Mouse (Mus musculus) left cerebral cortex, adult 18-20 months (tissue): ENCODE measurements around the gene Stau1. TPM values are rescaled to one million over a fixed set of nuclear protein-coding genes. Genes with fewer than 3 reads are reported as not detected.

Source experiments
- DNase-seq, 2 experiments: peaks; one replicate each; pipeline ENCODE4 v3.0.0; 2021 to 2022; ENCODE audit warnings: low spot score in 2 of 2, mixed read lengths in 1 of 2
- total RNA-seq, 2 experiments: library from RNA; stranded (reverse); gene quantifications; 2 replicates each; pipeline ENCODE4 v1.2.3; 2021

The Stau1 gene
- total RNA-seq, 2 experiments from 2014 or later = 71.0 to 73.2 TPM

GRCm38 (mm10) chr2:166995021-166995795 is 891 bp downstream of the Stau1 start:
- peak in 1 of 2 experiments; percentile 25 for DNase-seq

DNA sequence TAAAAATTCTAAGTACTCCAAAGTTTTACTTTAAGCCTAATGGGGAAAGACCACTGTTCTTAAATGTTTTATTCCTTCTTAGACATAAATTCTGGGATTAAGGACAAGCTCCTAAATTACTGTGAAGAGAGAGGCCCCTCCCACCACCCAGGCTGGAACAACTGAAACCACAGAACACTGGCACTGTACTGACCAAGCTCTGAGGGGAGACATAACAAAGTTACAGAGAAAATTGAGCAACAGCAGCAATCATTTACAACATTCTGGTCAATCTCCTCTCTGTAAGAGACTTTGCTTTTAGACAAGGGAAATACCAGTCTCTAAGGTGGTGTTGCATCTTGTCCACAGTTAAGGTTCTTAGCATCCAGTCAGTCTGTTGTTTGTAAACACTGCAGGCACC is 4.2 kb downstream of the Stau1 start:
- no peak for DNase-seq

DNA sequence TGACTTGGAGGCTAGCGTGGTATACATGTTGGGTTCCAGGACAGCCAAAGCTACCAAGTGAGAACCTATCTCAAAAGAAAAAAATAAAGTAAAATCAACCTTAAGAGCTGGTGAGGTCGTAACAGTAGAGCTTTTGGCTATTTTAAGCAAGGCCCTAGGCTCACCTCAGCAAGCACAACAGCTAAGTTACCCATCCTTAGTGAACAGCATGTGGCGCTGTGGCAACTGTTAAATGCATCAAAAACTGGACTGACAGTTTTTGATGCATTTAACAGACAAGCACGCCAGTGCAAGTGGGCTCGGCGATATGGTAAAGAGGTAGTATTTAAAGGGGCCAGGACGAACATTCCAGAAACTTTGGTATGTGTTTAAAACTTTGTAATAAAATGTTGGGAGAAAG is 5.2 kb downstream of the Stau1 start:
- no peak for DNase-seq

DNA sequence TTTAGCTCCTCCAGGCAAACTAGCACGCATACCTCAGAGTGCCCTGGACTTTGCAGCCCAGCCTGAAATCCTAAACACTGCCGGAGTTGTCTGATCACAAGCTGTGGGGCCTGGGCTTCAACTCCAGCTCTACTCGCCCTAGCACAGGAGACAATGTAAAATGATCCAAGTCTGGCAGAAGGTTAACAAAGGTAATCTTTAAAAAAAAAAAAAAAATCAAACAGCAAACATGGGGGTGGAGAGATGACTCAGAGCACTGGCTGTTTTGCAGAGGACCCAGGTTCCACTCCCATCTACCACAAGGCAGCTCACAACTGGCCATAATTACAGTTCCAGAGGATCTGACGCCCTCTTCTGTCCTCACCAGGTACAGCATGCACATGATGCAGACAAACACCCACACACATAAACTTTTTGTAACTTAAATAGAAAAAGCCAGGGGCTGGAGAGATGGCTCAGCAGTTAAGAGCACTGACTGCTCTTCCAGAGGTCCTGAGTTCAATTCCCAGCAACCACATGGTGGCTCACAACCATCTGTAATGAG is 12.7 kb downstream of the Stau1 start:
- no peak for DNase-seq

GRCm38 (mm10) chr2:166980161-166980560 is 15.9 kb downstream of the Stau1 start:
- no peak for DNase-seq

DNA sequence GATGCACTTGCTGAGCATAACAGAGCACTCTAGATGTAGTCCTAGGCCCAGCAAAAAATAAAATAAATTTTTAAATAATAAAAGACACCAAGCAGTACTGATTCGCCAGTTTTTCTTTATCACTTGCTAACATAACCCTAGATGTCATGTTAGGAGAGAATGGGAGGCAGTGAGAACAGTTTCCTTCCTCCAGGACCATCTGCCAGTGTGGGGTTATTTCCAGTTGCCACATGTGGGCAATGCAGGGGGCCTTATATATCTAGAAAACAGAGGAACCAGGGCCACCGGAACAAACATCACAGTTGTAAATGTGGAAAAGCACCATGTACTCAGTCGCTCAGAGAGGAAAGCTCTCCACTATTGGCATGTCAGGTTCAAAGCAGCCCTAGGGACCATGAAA is 18.6 kb downstream of the Stau1 start:
- DNase-seq = no peak

DNA sequence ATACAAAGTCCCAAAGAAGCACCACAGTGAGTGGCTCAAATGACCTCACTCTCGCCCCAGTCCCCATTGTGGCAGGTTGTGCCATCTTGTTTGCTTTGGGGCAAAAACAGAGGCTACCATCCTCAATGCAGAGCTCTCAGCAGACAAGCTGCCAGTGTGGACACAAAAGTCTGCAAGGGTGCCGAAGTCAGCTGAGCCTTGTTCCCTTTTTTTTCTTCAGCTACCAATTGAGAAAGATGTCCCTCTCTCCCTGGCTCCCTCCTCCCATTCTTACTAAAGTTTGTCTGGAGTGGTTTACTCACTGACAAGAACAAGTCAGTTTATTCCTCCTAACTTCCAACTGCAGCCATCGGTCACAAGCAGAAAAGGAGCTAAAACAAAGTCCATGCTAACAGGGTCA is 19.7 kb downstream of the Stau1 start:
- DNase-seq = no peak

DNA sequence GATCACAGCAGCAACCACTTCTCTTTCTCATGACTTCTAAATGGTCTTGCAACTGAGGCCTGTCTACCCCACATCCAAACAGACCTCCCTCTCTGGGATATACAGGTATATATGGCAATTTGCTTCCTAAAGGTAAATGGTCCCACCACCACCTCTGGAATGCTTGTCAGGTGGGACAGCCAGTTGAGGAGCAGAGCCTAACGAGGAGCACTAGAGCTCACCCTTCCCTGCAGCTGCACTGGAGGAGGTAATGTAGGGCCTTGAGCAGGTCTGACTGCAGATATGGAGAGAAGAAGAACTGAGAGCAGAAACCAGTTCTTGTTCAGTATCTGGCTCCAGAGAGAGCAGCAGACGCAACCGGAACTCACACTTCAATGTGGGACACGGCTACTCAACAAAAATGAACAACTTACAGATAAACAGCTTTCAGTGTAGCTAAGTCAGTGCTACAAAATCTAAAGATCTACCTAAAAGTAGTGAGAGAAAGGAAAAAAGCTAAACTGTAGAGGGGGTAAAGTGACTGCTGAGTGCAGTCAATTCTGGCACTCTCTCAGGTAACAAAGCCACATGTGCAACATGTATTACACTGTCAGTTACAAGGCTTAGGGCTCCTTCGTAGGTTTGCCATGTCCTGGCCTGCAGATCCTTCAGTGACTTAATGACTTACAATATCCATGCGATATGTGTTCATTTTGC is 21.8 kb downstream of the Stau1 start:
- no peak for DNase-seq

DNA sequence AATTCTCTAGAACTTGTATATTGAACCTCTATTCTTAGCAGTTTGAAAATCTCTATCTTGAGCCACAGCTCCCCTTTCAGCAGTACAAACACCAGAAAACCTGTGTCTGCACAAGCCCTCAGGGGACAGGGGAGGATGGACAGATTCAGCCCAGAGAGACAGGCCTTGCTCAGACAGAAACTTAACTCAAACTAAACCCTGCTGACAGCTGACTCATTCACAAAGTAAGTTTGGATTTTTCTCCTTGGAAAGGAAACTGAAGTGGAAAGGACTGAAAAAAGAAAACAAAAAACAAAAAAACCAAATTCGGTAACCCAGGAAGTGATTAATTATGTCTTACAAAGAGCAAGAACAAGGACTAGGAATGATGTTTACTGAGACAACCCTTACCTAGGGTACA is 22.9 kb downstream of the Stau1 start:
- no peak for DNase-seq

DNA sequence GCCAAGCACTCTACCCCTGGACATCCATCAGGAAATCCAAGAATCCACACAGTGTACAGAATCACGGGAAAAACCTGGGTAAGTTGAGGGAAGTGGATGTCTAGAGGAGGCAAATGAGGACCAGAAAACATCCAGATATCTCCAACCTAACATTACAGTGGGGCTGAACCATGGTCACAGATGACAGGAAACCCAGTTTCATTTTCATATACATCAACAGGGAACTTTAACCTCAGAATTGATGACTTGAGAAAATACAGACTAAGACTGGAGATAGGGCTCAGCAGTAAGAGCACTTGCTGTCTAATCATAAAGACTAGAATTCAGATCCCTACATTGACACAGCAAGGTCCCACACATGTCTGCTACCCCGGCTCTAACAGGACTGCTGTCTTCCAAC is 31.3 kb downstream of the Stau1 start:
- DNase-seq = no peak

GRCm38 (mm10) chr2:166963257-166963656 is 32.8 kb downstream of the Stau1 start:
- DNase-seq = no peak

GRCm38 (mm10) chr2:166960648-166961330 is 35.3 kb downstream of the Stau1 start:
- no peak for DNase-seq

GRCm38 (mm10) chr2:166956805-166957204 is 39.3 kb downstream of the Stau1 start:
- DNase-seq = peak; percentile 66 to 75

DNA sequence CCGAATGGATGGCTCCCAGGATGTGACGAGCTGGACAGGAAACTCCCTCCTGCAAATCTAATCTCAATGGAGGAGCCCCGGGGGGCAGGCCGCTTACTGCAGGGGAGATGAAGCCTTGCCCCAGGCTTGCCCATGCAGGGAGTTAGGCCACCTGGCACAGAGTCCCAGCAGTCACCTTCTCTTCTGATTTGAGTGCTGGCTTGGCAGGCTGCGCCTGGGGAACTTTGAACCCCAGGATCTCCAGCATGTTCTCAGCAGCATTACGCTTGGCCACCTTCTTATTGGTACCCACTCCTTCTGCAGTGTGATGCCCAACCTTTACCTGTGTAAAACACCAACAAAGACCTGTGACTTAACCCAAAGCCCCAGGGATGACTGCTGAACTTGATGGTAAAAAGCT is 43.9 kb downstream of the Stau1 start:
- DNase-seq = no peak

- peak; percentile 55 to 60 for DNase-seq
Measured at GRCm38 (mm10) chr2:166950853-166951648, 45.0 kb downstream of the Stau1 start.

- peak in 1 of 2 experiments; percentile 27 for DNase-seq
Measured at GRCm38 (mm10) chr2:166948936-166949335, 47.2 kb downstream of the Stau1 start.

DNA sequence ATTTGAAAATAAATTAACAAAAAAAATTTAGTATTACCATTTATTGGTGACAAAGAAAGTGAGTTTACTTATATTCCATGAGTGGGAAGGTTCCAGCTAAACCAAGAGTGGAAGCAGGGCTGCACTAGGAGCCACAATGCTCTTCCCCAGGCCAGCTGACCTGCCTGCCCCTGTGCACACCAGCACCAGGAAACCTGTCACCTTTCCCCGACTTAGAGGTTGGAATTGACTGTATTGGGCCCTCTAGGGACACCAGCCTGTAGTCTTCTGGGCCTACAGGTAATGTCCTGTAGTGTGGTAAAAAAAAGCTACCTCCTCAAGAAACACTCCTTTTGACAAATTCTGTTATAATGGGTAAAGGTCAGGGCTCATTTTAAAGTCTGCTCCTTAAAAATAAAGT is 47.9 kb downstream of the Stau1 start:
- no peak for DNase-seq

DNA sequence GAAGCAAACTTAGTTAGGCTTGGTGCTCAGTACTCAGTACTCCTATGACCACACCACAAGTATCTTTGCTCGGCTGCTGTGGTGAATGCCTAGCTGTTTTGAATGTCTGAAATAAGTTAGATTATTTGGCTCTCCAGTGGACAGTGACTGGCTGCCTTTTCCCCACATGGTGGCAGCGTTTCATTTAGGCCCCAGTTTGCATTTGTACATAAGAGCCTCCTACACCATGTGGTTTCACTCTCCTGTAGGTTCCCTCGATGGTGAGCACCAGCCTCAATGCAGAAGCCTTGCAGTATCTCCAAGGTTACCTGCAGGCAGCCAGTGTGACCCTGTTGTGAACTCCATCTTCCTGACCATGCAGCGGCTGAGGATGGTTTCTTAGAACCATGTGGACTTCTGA is 50.6 kb downstream of the Stau1 start:
- peak in 1 of 2 experiments; percentile 26 for DNase-seq

- no peak for DNase-seq
Measured at GRCm38 (mm10) chr2:166944346-166944745, 51.8 kb downstream of the Stau1 start.

GRCm38 (mm10) chr2:166943146-166943545 is 53.0 kb downstream of the Stau1 start:
- no peak for DNase-seq

- DNase-seq = no peak
Measured at GRCm38 (mm10) chr2:166936166-166936565, 59.9 kb downstream of the Stau1 start.
